In genomic region chr1:72121608-72122185, GRCm38 (mm10) we compare ENCODE assay signal across 22 mouse cellular contexts.
DNase-seq lines count a peak whose midpoint lies in the region; ATAC-seq and TF ChIP-seq lines count a peak whose summit lies in the region.
"Had no signal": no experiment of that assay in that cellular context is flagged by ENCODE, and none has a peak within 500 bp of the region (broad histone marks: within the 10 kb centered on the region; RNA-seq: fewer than 3 reads in every experiment).

No protein-coding gene starts in this region.

- TF ChIP-seq CTCF in kidney, postnatal 0 days (IDR thresholded peaks at IDR 0.05; ENCODE audit: low read depth): no peak
- no peak for TF ChIP-seq CTCF in ES-Bruce4 (IDR thresholded peaks at IDR 0.05; ENCODE audit: low read depth, low read length)

- no peak for TF ChIP-seq POLR2A in ES-Bruce4 (IDR thresholded peaks at IDR 0.05; ENCODE audit: insufficient read depth, low read length)

- no peak for TF ChIP-seq EP300 in ES-Bruce4 (IDR thresholded peaks at IDR 0.05; ENCODE audit: insufficient read depth, low read depth, low read length)

- H3K36me3 ChIP-seq in kidney, postnatal 0 days (ENCODE audit: insufficient read depth, low read length): no peaks in the 10 kb centered on the region
- H3K36me3 ChIP-seq in kidney, embryonic 15.5 days: no peaks in the 10 kb centered on the region
- no peaks in the 10 kb centered on the region for H3K36me3 ChIP-seq in ES-Bruce4 (ENCODE audit: control insufficient read depth, insufficient read depth, low read length, poor library complexity, severe bottlenecking)
- H3K36me3 ChIP-seq in midbrain, embryonic 16.5 days (ENCODE audit: control insufficient read depth, insufficient read depth, low read length): no peaks in the 10 kb centered on the region
- H3K36me3 ChIP-seq: forebrain, embryonic 10.5 days; heart, embryonic 13.5 days; hindbrain, embryonic 15.5 days; intestine, embryonic 15.5 days; neural tube, embryonic 12.5 days had no signal

- 83% methylated on average over 17 of the region's 17 CpGs for whole genome bisulfite sequencing in kidney, postnatal 0 days
- WGBS in kidney, embryonic 15.5 days: 83% methylated on average over 17 of the region's 17 CpGs
- 70% methylated on average over 17 of the region's 17 CpGs for WGBS in midbrain, embryonic 16.5 days

- H3K4me2 ChIP-seq in kidney, postnatal 0 days (ENCODE audit: low read length): no peak overlapping the region
- no peak overlapping the region for H3K4me2 ChIP-seq in kidney, embryonic 15.5 days
- H3K4me2 ChIP-seq in midbrain, embryonic 16.5 days (ENCODE audit: low read length): peak overlapping the region; percentile 0; the same call in 1 of the 2 replicates
- H3K4me2 ChIP-seq: heart, embryonic 13.5 days; hindbrain, embryonic 15.5 days; intestine, embryonic 15.5 days; neural tube, embryonic 12.5 days had no signal

- ATAC-seq in kidney, postnatal 0 days (replicated peaks; ENCODE audit: low FRiP score, low read depth): no peak
- no peak for ATAC-seq in kidney, embryonic 15.5 days (replicated peaks; ENCODE audit: low FRiP score)
- ATAC-seq in midbrain, embryonic 16.5 days: peak; percentile 59
- ATAC-seq: forebrain, postnatal 0 days; intestine, embryonic 15.5 days; lung, postnatal 0 days; Patski had no signal

- H3K27me3 ChIP-seq in kidney, postnatal 0 days (ENCODE audit: insufficient read depth, low read length): no peaks in the 10 kb centered on the region
- H3K27me3 ChIP-seq in kidney, embryonic 15.5 days: no peaks in the 10 kb centered on the region
- no peaks in the 10 kb centered on the region for H3K27me3 ChIP-seq in ES-Bruce4 (ENCODE audit: control insufficient read depth, insufficient read depth, low read length, poor library complexity, severe bottlenecking)
- no peaks in the 10 kb centered on the region for H3K27me3 ChIP-seq in midbrain, embryonic 16.5 days (ENCODE audit: control insufficient read depth, insufficient read depth, low read depth, low read length)
- H3K27me3 ChIP-seq: heart, embryonic 13.5 days; hindbrain, embryonic 15.5 days; intestine, embryonic 15.5 days; neural tube, embryonic 12.5 days; Patski had no signal

- H3K9ac ChIP-seq in kidney, postnatal 0 days (ENCODE audit: low read depth, low read length): no peak overlapping the region
- no peak overlapping the region for H3K9ac ChIP-seq in kidney, embryonic 15.5 days
- H3K9ac ChIP-seq in ES-Bruce4 (ENCODE audit: low read depth, poor library complexity, severe bottlenecking): peak overlapping the region; percentile 31; the same call in 1 of the 2 replicates
- H3K9ac ChIP-seq in midbrain, embryonic 16.5 days (ENCODE audit: low read depth, low read length): no peak overlapping the region
- H3K9ac ChIP-seq: forebrain, postnatal 0 days; heart, embryonic 13.5 days; hindbrain, embryonic 15.5 days; intestine, embryonic 15.5 days; neural tube, embryonic 12.5 days had no signal

- no peaks in the 10 kb centered on the region for H3K4me1 ChIP-seq in kidney, postnatal 0 days (replicated peaks; ENCODE audit: insufficient read depth, low read length)
- no peaks in the 10 kb centered on the region; the same call in 1 of the 2 replicates for H3K4me1 ChIP-seq in kidney, embryonic 15.5 days
- no peaks in the 10 kb centered on the region for H3K4me1 ChIP-seq in ES-Bruce4 (ENCODE audit: control insufficient read depth, insufficient read depth, low read length)
- peaks cover 3% of the 10 kb centered on the region; the same call in 1 of the 2 replicates for H3K4me1 ChIP-seq in midbrain, embryonic 16.5 days (ENCODE audit: control insufficient read depth, insufficient read depth, low read length)
- H3K4me1 ChIP-seq: forebrain, embryonic 10.5 days; intestine, embryonic 15.5 days; neural tube, embryonic 12.5 days had no signal

- H3K9me3 ChIP-seq in kidney, postnatal 0 days (replicated peaks; ENCODE audit: low read length): no peaks in the 10 kb centered on the region
- no peaks in the 10 kb centered on the region for H3K9me3 ChIP-seq in kidney, embryonic 15.5 days (replicated peaks)
- peaks cover 10% of the 10 kb centered on the region for H3K9me3 ChIP-seq in ES-Bruce4 (replicated peaks; ENCODE audit: control insufficient read depth, insufficient read depth, low read length, poor library complexity, severe bottlenecking)
- no peaks in the 10 kb centered on the region for H3K9me3 ChIP-seq in midbrain, embryonic 16.5 days (replicated peaks; ENCODE audit: control insufficient read depth, low read length, poor library complexity, severe bottlenecking)
- H3K9me3 ChIP-seq: forebrain, embryonic 10.5 days; heart, embryonic 13.5 days; hindbrain, embryonic 15.5 days; intestine, embryonic 15.5 days; neural tube, embryonic 12.5 days had no signal

- H3K27ac ChIP-seq in kidney, postnatal 0 days: no peak overlapping the region
- H3K27ac ChIP-seq in kidney, embryonic 15.5 days: no peak overlapping the region
- H3K27ac ChIP-seq in ES-Bruce4 (ENCODE audit: insufficient read depth, low read length): no peak overlapping the region
- no peak overlapping the region for H3K27ac ChIP-seq in midbrain, embryonic 16.5 days (ENCODE audit: low read length)
- H3K27ac ChIP-seq: forebrain, embryonic 10.5 days; heart, embryonic 13.5 days; hindbrain, embryonic 15.5 days; intestine, embryonic 15.5 days; neural tube, embryonic 12.5 days had no signal

- no peak overlapping the region for H3K4me3 ChIP-seq in kidney, postnatal 0 days (replicated peaks; ENCODE audit: low read depth, low read length)
- no peak overlapping the region for H3K4me3 ChIP-seq in kidney, embryonic 15.5 days (replicated peaks)
- no peak overlapping the region for H3K4me3 ChIP-seq in ES-Bruce4 (ENCODE audit: low read depth, low read length)
- H3K4me3 ChIP-seq in midbrain, embryonic 16.5 days (ENCODE audit: low read depth, low read length): no peak overlapping the region
- H3K4me3 ChIP-seq: forebrain, embryonic 10.5 days; heart, embryonic 13.5 days; hindbrain, embryonic 15.5 days; intestine, embryonic 15.5 days; neural tube, embryonic 12.5 days had no signal

- DNase-seq in kidney, postnatal 0 days (ENCODE audit: low spot score): peak; percentile 21
- peak; percentile 83 for DNase-seq in ZHBTc4 (ENCODE audit: low read depth, low spot score)
- no peak for DNase-seq in layer of hippocampus, adult 18-20 months (ENCODE audit: low spot score in 2 of 2)
- no peak for DNase-seq in frontal cortex, postnatal 36 days (ENCODE audit: low spot score in 2 of 2)
- DNase-seq: B cell, adult 2 months; cerebellum, adult 8-10 months; forebrain, postnatal 0 days; heart, adult 11 months; heart, postnatal 36 days; layer of hippocampus, postnatal 36 days; liver; thymus, postnatal 36 days had no signal

Comparison
In these comparisons a context has a peak if more than half of its experiments do, and no peak if none do; other contexts are left out.
1. DNase-seq: peak in kidney, postnatal 0 days (single experiment) and ZHBTc4 (single experiment); none in layer of hippocampus, adult 18-20 months (0 of 2) and frontal cortex, postnatal 36 days (0 of 2).